Mouse (Mus musculus) heart, adult 2 months (tissue): ENCODE measurements around the gene Gm7138. TPM values are rescaled to one million over a fixed set of nuclear protein-coding genes. Genes with fewer than 3 reads are reported as not detected.
"Not testable (repeated sequence)": the region's sequence is repeated elsewhere in the genome, so short reads cannot be mapped to it uniquely, and the experiment has no call there.

ENCODE experiments used
- DNase-seq, 2 experiments: peaks; one replicate each; pipeline ENCODE4 v3.0.0; 2021
- H3K27ac ChIP-seq: fragments of 200-600 bp; 2 replicates; pipeline ENCODE4 v1.8.1; 2022
- H3K27me3 ChIP-seq: fragments of 200-500 bp; 2 replicates; pipeline ENCODE4 v1.6.1; 2012; ENCODE audit warnings: mild to moderate bottlenecking, low read length, inconsistent platforms, mixed read lengths; ENCODE audit not compliant: control insufficient read depth, insufficient read depth
- H3K36me3 ChIP-seq: fragments of 200-500 bp; 2 replicates; pipeline ENCODE4 v1.6.1; 2012; ENCODE audit warnings: low read length, inconsistent platforms; ENCODE audit not compliant: control insufficient read depth, insufficient read depth
- H3K4me1 ChIP-seq: fragments of 200-500 bp; 2 replicates; pipeline ENCODE4 v1.6.1; 2011; ENCODE audit warnings: low read length; ENCODE audit not compliant: control insufficient read depth, insufficient read depth
- H3K4me3 ChIP-seq: fragments of 200-600 bp; 2 replicates; pipeline ENCODE4 v1.8.1; 2022
- H3K79me2 ChIP-seq: fragments of 200-500 bp; replicated peaks from 2 replicates; pipeline ENCODE4 v1.6.1; 2012; ENCODE audit warnings: mild to moderate bottlenecking, inconsistent platforms, low read length, moderate library complexity, mixed read lengths; ENCODE audit not compliant: control insufficient read depth, insufficient read depth
- H3K9ac ChIP-seq: fragments of 200-500 bp; 2 replicates; pipeline ENCODE4 v1.6.1; 2012; ENCODE audit warnings: low read depth, mild to moderate bottlenecking, control low read depth, inconsistent platforms, low read length, mixed read lengths
- CTCF ChIP-seq: fragments of 200-600 bp; IDR thresholded peaks from 2 replicates; pipeline ENCODE4 v1.8.1; 2022; ENCODE audit warnings: antibody characterized with exemption, mild to moderate bottlenecking, moderate library complexity
- EP300 ChIP-seq: fragments of 200-500 bp; IDR thresholded peaks from 2 replicates; pipeline ENCODE4 v1.6.1; 2011; ENCODE audit warnings: low read depth, low read length, control low read depth; ENCODE audit not compliant: insufficient read depth
- POLR2A ChIP-seq: fragments of 200-500 bp; IDR thresholded peaks from 2 replicates; pipeline ENCODE4 v1.6.1; 2011; ENCODE audit warnings: mild to moderate bottlenecking, low read depth, low read length, control low read depth; ENCODE audit not compliant: insufficient read depth
- WGBS: fragments of 180-500 bp; shearing (Covaris S2); methylation state at CpG from one replicate; pipeline ENCODE4 v1.1.7; 2018; 5-methylcytosine and 5-hydroxymethylcytosine counted together
- intact Hi-C: fragments of 180-260 bp; cut with DNase I; formaldehyde crosslinking; loops from one replicate; pipeline ENCODE4 v1.15.1; 2025
- polyA plus RNA-seq: library from polyadenylated mRNA; depleted of rRNA; stranded (reverse); fragments of >200 nt; gene quantifications from 2 replicates; pipeline ENCODE4 v1.2.3, GENCODE M21; 2012; rRNA removed
- total RNA-seq, 2 experiments: library from RNA; stranded (reverse); gene quantifications; 2 replicates each; pipeline ENCODE4 v1.2.3; 2021

Gene Gm7138
- total and polyA plus RNA-seq, 3 experiments: not detected

DNA sequence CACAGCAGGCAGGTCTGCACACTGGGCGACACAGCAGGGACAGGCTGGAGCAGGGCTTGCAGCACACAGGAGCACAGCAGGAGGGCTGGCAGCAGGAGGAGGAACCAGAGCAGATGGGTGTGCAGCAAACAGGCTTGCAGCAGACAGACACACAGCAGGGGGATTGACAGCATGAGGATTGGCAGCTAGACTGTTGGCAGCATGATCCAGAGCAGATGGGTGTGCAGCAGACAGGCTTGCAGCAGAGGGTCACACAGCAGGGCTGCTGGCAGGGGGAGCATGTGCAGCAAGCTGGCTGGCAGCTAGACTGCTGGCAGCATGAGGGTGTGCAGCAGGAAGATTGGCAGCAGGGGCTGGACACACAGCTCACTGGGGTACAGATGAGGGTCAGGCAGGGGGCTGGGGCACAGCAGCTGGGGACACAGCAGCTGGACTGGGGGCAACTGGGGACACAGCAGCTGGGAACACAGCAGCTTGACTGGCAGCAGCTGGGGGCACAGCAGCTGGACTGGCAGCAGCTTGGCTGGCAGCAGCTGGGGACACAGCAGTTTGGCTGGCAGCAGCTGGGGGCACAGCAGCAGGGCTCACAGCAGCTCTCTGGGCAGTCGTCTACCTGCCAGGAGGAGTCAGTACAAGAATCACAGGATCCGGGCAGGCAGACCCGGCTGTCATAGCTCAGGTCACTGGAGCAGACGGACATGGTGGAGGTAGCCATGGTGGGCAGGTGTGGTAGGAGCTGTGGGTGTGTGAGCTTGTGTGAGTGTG, 34.6 kb downstream of the Gm7138 start, which contains the start of gene Gm18596:
TSS of gene Gm18596 (minus strand) at position 715 of the 765 bp plus-strand sequence.
- H3K36me3 ChIP-seq, H3K27ac ChIP-seq, H3K9ac ChIP-seq, H3K79me2 ChIP-seq, H3K27me3 ChIP-seq, H3K4me3 ChIP-seq, DNase-seq, H3K4me1 ChIP-seq, intact Hi-C loops: not testable (repeated sequence)
- 59% methylated on average over 5 of the region's 5 CpGs for WGBS

DNA sequence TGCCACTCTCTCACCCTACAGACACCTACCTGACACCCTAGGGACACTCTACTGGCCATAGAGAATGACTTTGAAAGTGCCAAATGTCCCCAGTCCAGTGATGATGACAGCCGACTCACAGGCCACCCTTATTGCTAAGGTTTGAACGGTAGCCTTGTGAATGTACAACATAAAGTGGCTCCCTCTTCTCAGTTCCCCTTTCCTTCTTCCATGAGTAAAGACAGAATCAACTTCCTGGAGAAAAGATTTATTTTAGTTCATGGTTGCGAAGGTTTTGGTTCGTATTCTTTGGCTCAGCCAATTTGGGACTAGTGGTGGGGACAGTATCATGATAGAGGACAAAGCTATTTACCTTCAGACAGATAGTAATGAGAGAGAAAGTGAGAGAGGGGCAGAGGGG, 37.8 kb downstream of the Gm7138 start:
- Histone ChIP-seq H3K27ac (no peak overlapping the region), H3K79me2 (no peaks in the 10 kb centered on the region), H3K36me3 (no peaks in the 10 kb centered on the region), H3K9ac (no peak overlapping the region), H3K4me1 (no peaks in the 10 kb centered on the region), H3K27me3 (no peaks in the 10 kb centered on the region), H3K4me3 (no peak overlapping the region)
- intact Hi-C loops: no loop called here
- no peak for DNase-seq
- TF ChIP-seq POLR2A (no peak), CTCF (no peak), EP300 (no peak)
- WGBS: 83% methylated on average over 4 of the region's 4 CpGs

DNA sequence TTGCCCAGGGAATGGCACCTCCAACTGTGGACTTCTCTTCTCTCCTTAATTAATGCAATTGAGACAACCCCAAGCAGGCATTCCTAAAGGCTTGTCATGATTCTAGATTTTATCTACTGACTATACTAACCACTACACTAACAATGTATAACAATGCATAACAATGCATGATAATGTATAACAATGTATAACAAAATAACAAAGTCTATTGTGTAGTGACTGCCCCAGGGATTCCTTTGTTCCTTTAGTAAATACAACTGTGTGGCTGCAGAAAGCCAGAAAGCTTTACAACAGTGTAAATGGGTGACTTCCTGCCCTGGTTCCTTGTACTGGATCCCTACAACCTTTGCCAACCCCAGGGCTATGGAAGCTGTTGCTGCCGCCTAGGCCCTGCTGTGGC, 40.8 kb downstream of the Gm7138 start:
- no peaks in the 10 kb centered on the region for H3K4me1 ChIP-seq
- no peaks in the 10 kb centered on the region for H3K79me2 ChIP-seq
- intact Hi-C loops: no loop called here
- no peak overlapping the region for H3K4me3 ChIP-seq
- H3K9ac ChIP-seq: no peak overlapping the region
- TF ChIP-seq CTCF (no peak), POLR2A (no peak), EP300 (no peak)
- H3K27ac ChIP-seq: no peak overlapping the region
- WGBS: 97% methylated on average over 1 of the region's 1 CpGs
- H3K27me3 ChIP-seq: no peaks in the 10 kb centered on the region
- no peak for DNase-seq
- no peaks in the 10 kb centered on the region for H3K36me3 ChIP-seq

DNA sequence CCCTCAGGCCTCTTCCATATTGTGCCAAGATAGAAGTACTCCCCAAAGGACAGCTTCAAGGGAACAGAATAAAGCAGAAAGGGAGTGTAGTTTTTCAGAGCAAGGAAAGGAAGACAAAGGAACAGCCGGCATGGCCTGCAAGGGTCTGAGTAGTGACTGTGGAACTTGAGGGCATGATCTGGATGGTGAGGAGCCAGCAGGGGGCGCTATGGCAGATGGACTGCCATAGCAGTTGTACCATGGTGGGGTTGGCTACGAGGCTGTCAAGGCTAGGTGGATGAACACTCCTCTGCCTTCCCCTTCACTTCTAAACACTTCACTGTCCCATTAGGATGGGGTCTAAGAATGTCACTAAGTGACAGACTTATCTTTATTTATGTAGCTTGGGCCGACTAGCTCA, 47.5 kb downstream of the Gm7138 start:
- DNase-seq: no peak
- Histone ChIP-seq H3K27ac (no peak overlapping the region), H3K9ac (no peak overlapping the region), H3K27me3 (no peaks in the 10 kb centered on the region), H3K4me1 (no peaks in the 10 kb centered on the region), H3K36me3 (no peaks in the 10 kb centered on the region), H3K79me2 (no peaks in the 10 kb centered on the region), H3K4me3 (no peak overlapping the region)
- TF ChIP-seq CTCF: peak; percentile 53
- TF ChIP-seq POLR2A: no peak
- TF ChIP-seq EP300: no peak
- intact Hi-C loops: loop anchor here (1.0 kb wide), 1 partner anchor 150 kb away; no protein-coding TSS in a partner anchor
- WGBS: 49% methylated on average over 4 of the region's 4 CpGs

DNA sequence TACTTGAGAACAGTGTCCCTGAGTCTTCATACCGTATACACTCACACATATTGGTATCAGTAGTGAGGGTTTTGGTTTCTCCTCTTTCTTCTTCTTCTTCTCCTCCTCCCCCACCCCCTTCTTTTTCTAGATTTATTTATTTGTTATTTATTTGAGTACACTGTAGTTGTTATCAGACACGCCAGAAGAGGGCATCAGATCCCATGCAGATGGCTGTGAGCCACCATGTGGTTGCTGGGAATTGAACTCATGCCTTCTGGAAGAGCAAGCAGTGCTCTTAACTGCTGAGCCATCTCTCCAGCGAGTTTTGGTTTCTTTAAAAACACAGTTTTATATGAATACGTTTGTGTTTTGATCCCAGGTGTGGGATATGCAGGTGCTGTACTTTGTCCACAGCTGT, 48.5 kb downstream of the Gm7138 start:
- Histone ChIP-seq H3K36me3 (no peaks in the 10 kb centered on the region), H3K9ac (no peak overlapping the region), H3K79me2 (no peaks in the 10 kb centered on the region), H3K4me1 (no peaks in the 10 kb centered on the region), H3K4me3 (no peak overlapping the region), H3K27me3 (no peaks in the 10 kb centered on the region), H3K27ac (no peak overlapping the region)
- intact Hi-C loops: no loop called here
- DNase-seq: no peak
- WGBS: 61% methylated on average over 4 of the region's 4 CpGs
- TF ChIP-seq CTCF: peak; percentile 56
- TF ChIP-seq POLR2A: no peak
- TF ChIP-seq EP300: no peak

Other genes starting within 250 kb of the Gm7138 start
Only the 30 nearest of the 32 such genes appear.
- 100 to 1,000 TPM; 131 to 132 TPM for gene Pttg1ip, start 195.2 kb downstream of the Gm7138 start, total RNA-seq
- 119 and 168 TPM in 2 replicates for gene Pttg1ip, start 195.2 kb downstream of the Gm7138 start, polyA plus RNA-seq
- gene Sumo3, start 170.8 kb downstream of the Gm7138 start, total RNA-seq: 10 to 100 TPM; 66.4 to 67.8 TPM
- 122 and 167 TPM in 2 replicates for gene Sumo3, start 170.8 kb downstream of the Gm7138 start, polyA plus RNA-seq
- 10 to 100 TPM; 15.5 to 15.8 TPM for gene Gm49325, start 170.7 kb downstream of the Gm7138 start, total RNA-seq
- gene Gm49325, start 170.7 kb downstream of the Gm7138 start, polyA plus RNA-seq: not detected in 2 replicates
- gene Ube2g2, start 154.7 kb downstream of the Gm7138 start, total RNA-seq: 10 to 100 TPM; 74.6 to 80.9 TPM
- gene Ube2g2, start 154.7 kb downstream of the Gm7138 start, polyA plus RNA-seq: 53.5 and 69.7 TPM in 2 replicates
- not detected for gene Tspear, start 90.4 kb downstream of the Gm7138 start, total RNA-seq
- not detected in 2 replicates for gene Tspear, start 90.4 kb downstream of the Gm7138 start, polyA plus RNA-seq
- gene Gm19402, start 86.2 kb downstream of the Gm7138 start, total RNA-seq: not detected
- not detected in 2 replicates for gene Gm19402, start 86.2 kb downstream of the Gm7138 start, polyA plus RNA-seq
- not detected for gene Gm9508, start 79.7 kb downstream of the Gm7138 start, total RNA-seq
- gene Gm9508, start 79.7 kb downstream of the Gm7138 start, polyA plus RNA-seq: not detected in 2 replicates
- gene Gm10272, start 70.3 kb downstream of the Gm7138 start, total RNA-seq: not detected
- gene Gm10272, start 70.3 kb downstream of the Gm7138 start, polyA plus RNA-seq: not detected in 2 replicates
- gene Gm10024, start 65.5 kb downstream of the Gm7138 start, total RNA-seq: not detected
- not detected in 2 replicates for gene Gm10024, start 65.5 kb downstream of the Gm7138 start, polyA plus RNA-seq
- not detected for gene Gm10142, start 61.1 kb downstream of the Gm7138 start, total RNA-seq
- not detected in 2 replicates for gene Gm10142, start 61.1 kb downstream of the Gm7138 start, polyA plus RNA-seq
- gene Krtap12-1, start 56.3 kb downstream of the Gm7138 start, total RNA-seq: not detected
- gene Krtap12-1, start 56.3 kb downstream of the Gm7138 start, polyA plus RNA-seq: not detected in 2 replicates
- not detected for gene Gm10100, start 50.5 kb downstream of the Gm7138 start, total RNA-seq
- gene Gm10100, start 50.5 kb downstream of the Gm7138 start, polyA plus RNA-seq: not detected in 2 replicates
- gene Gm18596, start 34.3 kb downstream of the Gm7138 start, total RNA-seq: not detected
- not detected in 2 replicates for gene Gm18596, start 34.3 kb downstream of the Gm7138 start, polyA plus RNA-seq
- not detected for gene Gm9736, start 25.6 kb downstream of the Gm7138 start, total RNA-seq
- not detected in 2 replicates for gene Gm9736, start 25.6 kb downstream of the Gm7138 start, polyA plus RNA-seq
- not detected for gene Gm3233, start 17.3 kb downstream of the Gm7138 start, total RNA-seq
- gene Gm3233, start 17.3 kb downstream of the Gm7138 start, polyA plus RNA-seq: not detected in 2 replicates
- gene Gm3238, start 5.6 kb downstream of the Gm7138 start, total RNA-seq: not detected
- gene Gm3238, start 5.6 kb downstream of the Gm7138 start, polyA plus RNA-seq: not detected in 2 replicates
- not detected for gene Gm3250, start 5.6 kb upstream of the Gm7138 start, total RNA-seq
- not detected in 2 replicates for gene Gm3250, start 5.6 kb upstream of the Gm7138 start, polyA plus RNA-seq
- not detected for gene Gm7137, start 11.3 kb upstream of the Gm7138 start, total RNA-seq
- not detected in 2 replicates for gene Gm7137, start 11.3 kb upstream of the Gm7138 start, polyA plus RNA-seq
- not detected for gene Gm9639, start 18.1 kb upstream of the Gm7138 start, total RNA-seq
- not detected in 2 replicates for gene Gm9639, start 18.1 kb upstream of the Gm7138 start, polyA plus RNA-seq
- not detected for gene Gm19668, start 22.2 kb upstream of the Gm7138 start, total RNA-seq
- not detected in 2 replicates for gene Gm19668, start 22.2 kb upstream of the Gm7138 start, polyA plus RNA-seq
- gene Gm9507, start 34.9 kb upstream of the Gm7138 start, total RNA-seq: not detected
- gene Gm9507, start 34.9 kb upstream of the Gm7138 start, polyA plus RNA-seq: not detected in 2 replicates
- not detected for gene Gm2696, start 37.7 kb upstream of the Gm7138 start, total RNA-seq
- gene Gm2696, start 37.7 kb upstream of the Gm7138 start, polyA plus RNA-seq: not detected in 2 replicates
- not detected for gene Krtap10-4, start 50.2 kb upstream of the Gm7138 start, total RNA-seq
- gene Krtap10-4, start 50.2 kb upstream of the Gm7138 start, polyA plus RNA-seq: not detected in 2 replicates
- gene Krtap10-10, start 59.0 kb upstream of the Gm7138 start, total RNA-seq: not detected
- gene Krtap10-10, start 59.0 kb upstream of the Gm7138 start, polyA plus RNA-seq: not detected in 2 replicates
- gene Gm36176, start 69.9 kb upstream of the Gm7138 start, total RNA-seq: not detected
- not detected in 2 replicates for gene Gm36176, start 69.9 kb upstream of the Gm7138 start, polyA plus RNA-seq
- not detected for gene Gm10318, start 75.9 kb upstream of the Gm7138 start, total RNA-seq
- not detected in 2 replicates for gene Gm10318, start 75.9 kb upstream of the Gm7138 start, polyA plus RNA-seq
- not detected for gene Gm3285, start 85.0 kb upstream of the Gm7138 start, total RNA-seq
- not detected in 2 replicates for gene Gm3285, start 85.0 kb upstream of the Gm7138 start, polyA plus RNA-seq
- gene Lrrc3, start 125.6 kb upstream of the Gm7138 start, total RNA-seq: under 1 TPM; 0.57 to 0.86 TPM
- gene Lrrc3, start 125.6 kb upstream of the Gm7138 start, polyA plus RNA-seq: 0.62 and 0.85 TPM in 2 replicates
- gene Trpm2, start 193.6 kb upstream of the Gm7138 start, total RNA-seq: under 1 TPM; 0.75 to 0.78 TPM
- 0.53 and 0.55 TPM in 2 replicates for gene Trpm2, start 193.6 kb upstream of the Gm7138 start, polyA plus RNA-seq
- gene 1810043G02Rik, start 201.6 kb upstream of the Gm7138 start, total RNA-seq: 10 to 100 TPM in 1 of 2 experiments, 1 to 10 TPM in 1; 8.9 to 10.7 TPM
- 21.7 and 24.9 TPM in 2 replicates for gene 1810043G02Rik, start 201.6 kb upstream of the Gm7138 start, polyA plus RNA-seq